Mouse (Mus musculus) liver, embryonic 14.5 days (tissue): ENCODE measurements at regions not wholly inside any gene's neighbourhood (a gene's known extent, or its start where the extent isn't known, plus 50 kb on each side); places are given as distances from the start of the nearest gene placed in this dataset.

Experiments
- ATAC-seq: fragments of 200-750 bp; cut with Nextera tagmentation; 2 replicates; pipeline ENCODE4 v1.8.0; 2017; ENCODE audit warnings: moderate number of reproducible peaks, mild to moderate bottlenecking, moderate library complexity; ENCODE audit not compliant: insufficient read depth
- DNase-seq, 3 experiments: peaks; one replicate each; pipeline ENCODE4 v3.0.0-alpha.2; 2012 to 2013; ENCODE audit warnings: low read depth in 3 of 3, low spot score in 3 of 3
- H3K27ac ChIP-seq: fragments of 300-500 bp; sonication (generic); 2 replicates; pipeline ENCODE4 v1.5.1; 2014; ENCODE audit warnings: moderate library complexity, mild to moderate bottlenecking, control low read depth, inconsistent platforms
- H3K27me3 ChIP-seq: fragments of 300-500 bp; sonication (generic); 2 replicates; pipeline ENCODE4 v1.6.1; 2014; ENCODE audit warnings: mild to moderate bottlenecking, low read length, moderate library complexity; ENCODE audit not compliant: control insufficient read depth, insufficient read depth
- H3K36me3 ChIP-seq: fragments of 300-500 bp; sonication (generic); replicated peaks from 2 replicates; pipeline ENCODE4 v1.6.1; 2014; ENCODE audit warnings: low read depth; ENCODE audit not compliant: control insufficient read depth, insufficient read depth
- H3K4me1 ChIP-seq, 2 experiments: fragments of 200-500 bp in 1 of 2; fragments of 300-500 bp in 1 of 2; sonication (generic) in 1 of 2; replicated peaks; 2 replicates each; pipeline ENCODE4 v1.6.1; 2012 to 2014; ENCODE audit warnings: antibody characterized with exemption in 1 of 2, inconsistent platforms in 1 of 2, low read length in 1 of 2; ENCODE audit not compliant: control insufficient read depth in 2 of 2, insufficient read depth in 2 of 2
- H3K4me2 ChIP-seq: fragments of 300-500 bp; sonication (generic); 2 replicates; pipeline ENCODE4 v1.6.1; 2014; ENCODE audit warnings: low read depth, mild to moderate bottlenecking, control low read depth, moderate library complexity
- H3K4me3 ChIP-seq, 2 experiments: fragments of 200-500 bp in 1 of 2; fragments of 300-500 bp in 1 of 2; sonication (generic) in 1 of 2; 2 replicates each; pipeline ENCODE4 v1.5.1; 2012 to 2014; ENCODE audit warnings: low read depth in 2 of 2, low read length in 2 of 2, mild to moderate bottlenecking in 2 of 2, control low read depth in 1 of 2, inconsistent platforms in 1 of 2, moderate library complexity in 1 of 2; ENCODE audit not compliant: insufficient read depth in 1 of 2
- H3K9ac ChIP-seq: fragments of 300-500 bp; sonication (generic); replicated peaks from 2 replicates; pipeline ENCODE4 v1.6.1; 2014; ENCODE audit warnings: mild to moderate bottlenecking, control low read depth, moderate library complexity
- H3K9me3 ChIP-seq: fragments of 300-500 bp; sonication (generic); 2 replicates; pipeline ENCODE4 v1.6.1; 2016; ENCODE audit warnings: low read length, mixed read lengths; ENCODE audit not compliant: control insufficient read depth
- CTCF ChIP-seq: IDR thresholded peaks from 2 replicates; pipeline ENCODE4 v1.5.1; 2016; ENCODE audit warnings: antibody characterized with exemption, low read depth, control low read depth
- EP300 ChIP-seq: IDR thresholded peaks from 2 replicates; pipeline ENCODE4 v1.6.1; 2016; ENCODE audit warnings: antibody characterized with exemption, low read depth
- WGBS: fragments of 180-500 bp; shearing (Covaris S2); extraction: QIAGEN DNeasy Blood & Tissue Kit; methylation state at CpG from one replicate; pipeline ENCODE4 v1.1.7; 2014; ENCODE audit not compliant: insufficient replicate concordance; 5-methylcytosine and 5-hydroxymethylcytosine counted together

DNA sequence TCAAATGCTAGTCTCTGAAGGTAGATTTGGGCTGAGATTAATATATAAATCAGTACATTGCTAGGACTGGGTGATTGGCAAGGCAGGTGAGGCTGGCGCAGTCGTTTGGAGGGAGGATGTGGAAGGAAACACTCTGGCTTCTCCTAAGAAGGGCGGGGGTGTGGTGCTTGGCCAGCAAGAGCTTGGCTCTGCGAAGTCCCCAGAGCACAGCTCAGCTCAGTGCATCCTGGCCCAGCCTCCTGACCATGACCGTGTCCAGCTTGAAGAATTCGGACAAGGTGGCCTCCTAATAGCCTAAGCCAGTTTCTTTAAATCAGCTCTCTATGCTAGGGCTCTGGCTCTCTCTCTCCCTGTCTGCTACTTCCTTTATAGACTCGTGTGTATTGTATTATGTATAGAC is 115.4 kb downstream of the Matn1 start:
- Histone ChIP-seq H3K4me2 (no peak overlapping the region), H3K4me1 (no peaks in the 10 kb centered on the region), H3K36me3 (no peaks in the 10 kb centered on the region), H3K27me3 (no peaks in the 10 kb centered on the region), H3K4me3 (no peak overlapping the region), H3K27ac (no peak overlapping the region), H3K9me3 (no peaks in the 10 kb centered on the region), H3K9ac (no peak overlapping the region)
- ATAC-seq (no peak), DNase-seq (no peak)
- WGBS, result 48% methylated on average over 7 of the region's 7 CpGs
- no peak for TF ChIP-seq CTCF
- TF ChIP-seq EP300, result no peak

DNA sequence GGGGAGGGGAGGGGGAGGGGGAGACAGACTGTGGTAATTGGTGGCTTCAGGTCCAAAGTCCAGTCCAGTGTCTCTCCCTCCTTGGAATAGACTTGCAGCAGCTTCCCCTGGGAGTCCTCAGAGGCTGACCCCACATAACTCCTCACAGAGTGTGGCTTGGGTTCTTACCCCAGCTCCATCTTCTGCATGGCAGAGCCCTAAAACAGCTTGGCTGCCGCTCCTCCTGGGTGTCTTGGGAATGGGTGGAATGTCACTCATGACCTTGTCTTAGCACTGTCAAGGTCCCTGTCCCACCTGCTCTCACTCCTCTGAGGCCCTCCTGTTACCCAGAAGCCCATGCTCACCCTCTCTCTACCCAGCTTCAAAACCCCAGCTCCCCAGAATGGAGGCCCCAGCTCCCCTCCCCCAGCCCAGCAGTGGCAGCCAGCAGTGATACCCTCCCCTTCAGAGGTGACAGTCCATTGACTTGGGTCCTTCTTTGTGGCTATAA is 116.1 kb downstream of the Matn1 start:
- H3K9me3 ChIP-seq, result no peaks in the 10 kb centered on the region
- H3K9ac ChIP-seq, result no peak overlapping the region
- no peak for TF ChIP-seq CTCF
- no peak for TF ChIP-seq EP300
- H3K27me3 ChIP-seq, result no peaks in the 10 kb centered on the region
- no peak overlapping the region for H3K27ac ChIP-seq
- no peak overlapping the region for H3K4me3 ChIP-seq
- DNase-seq (no peak), ATAC-seq (no peak)
- H3K4me2 ChIP-seq, result no peak overlapping the region
- WGBS, result 33% methylated on average over 1 of the region's 1 CpGs
- no peaks in the 10 kb centered on the region for H3K4me1 ChIP-seq
- no peaks in the 10 kb centered on the region for H3K36me3 ChIP-seq

DNA sequence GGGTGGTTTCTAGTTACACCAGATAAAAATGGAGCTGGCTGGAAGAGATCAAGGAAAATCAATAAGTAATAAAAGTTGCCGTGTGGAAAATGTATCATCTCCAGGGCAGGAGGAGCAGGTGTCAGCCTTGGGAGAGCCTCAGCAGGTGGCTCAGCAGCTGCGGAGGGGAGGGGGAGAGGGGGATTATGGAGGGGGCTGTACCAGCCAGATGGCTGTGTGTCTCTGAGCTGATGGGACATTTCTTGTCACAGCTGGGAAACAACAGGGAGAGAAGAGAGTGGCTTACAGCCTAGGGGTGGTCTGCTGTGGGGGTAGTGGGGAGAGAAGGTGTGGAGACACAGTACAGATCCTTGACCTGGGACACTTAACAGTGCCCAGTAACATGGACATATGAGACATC is 116.5 kb downstream of the Matn1 start:
- Histone ChIP-seq H3K9me3 (no peaks in the 10 kb centered on the region), H3K27ac (no peak overlapping the region), H3K36me3 (no peaks in the 10 kb centered on the region), H3K27me3 (no peaks in the 10 kb centered on the region), H3K4me2 (no peak overlapping the region), H3K4me1 (no peaks in the 10 kb centered on the region), H3K9ac (no peak overlapping the region), H3K4me3 (no peak overlapping the region)
- ATAC-seq (no peak), DNase-seq (no peak)
- 19% methylated on average over 2 of the region's 2 CpGs for WGBS
- TF ChIP-seq EP300, result no peak
- TF ChIP-seq CTCF, result no peak

DNA sequence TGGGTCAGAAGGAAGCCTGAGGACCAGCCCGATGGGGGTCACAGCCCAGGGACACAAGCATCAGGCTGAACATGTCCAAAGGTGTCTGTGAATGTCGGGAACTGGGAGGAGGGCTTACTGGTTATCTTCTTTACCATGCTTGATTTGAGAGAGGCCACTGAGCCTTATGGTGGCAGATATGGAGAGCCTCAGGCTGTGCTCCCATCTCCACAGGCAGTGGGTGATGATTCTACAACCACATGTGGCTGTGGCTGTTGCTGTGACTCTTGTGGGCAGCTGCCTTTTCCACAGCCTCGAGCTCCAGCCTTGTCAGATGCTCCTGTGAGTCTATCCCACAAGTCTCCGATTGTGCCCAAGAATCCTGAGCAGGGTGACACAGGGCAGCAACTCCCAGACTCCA is 118.4 kb downstream of the Matn1 start:
- WGBS, result 47% methylated on average over 4 of the region's 4 CpGs
- no peak overlapping the region for H3K27ac ChIP-seq
- H3K4me1 ChIP-seq, result no peaks in the 10 kb centered on the region
- ATAC-seq (no peak), DNase-seq (no peak)
- no peaks in the 10 kb centered on the region for H3K9me3 ChIP-seq
- no peak overlapping the region for H3K4me3 ChIP-seq
- no peak overlapping the region for H3K9ac ChIP-seq
- TF ChIP-seq CTCF, result no peak
- TF ChIP-seq EP300, result no peak
- no peaks in the 10 kb centered on the region for H3K27me3 ChIP-seq
- H3K4me2 ChIP-seq, result no peak overlapping the region
- no peaks in the 10 kb centered on the region for H3K36me3 ChIP-seq

DNA sequence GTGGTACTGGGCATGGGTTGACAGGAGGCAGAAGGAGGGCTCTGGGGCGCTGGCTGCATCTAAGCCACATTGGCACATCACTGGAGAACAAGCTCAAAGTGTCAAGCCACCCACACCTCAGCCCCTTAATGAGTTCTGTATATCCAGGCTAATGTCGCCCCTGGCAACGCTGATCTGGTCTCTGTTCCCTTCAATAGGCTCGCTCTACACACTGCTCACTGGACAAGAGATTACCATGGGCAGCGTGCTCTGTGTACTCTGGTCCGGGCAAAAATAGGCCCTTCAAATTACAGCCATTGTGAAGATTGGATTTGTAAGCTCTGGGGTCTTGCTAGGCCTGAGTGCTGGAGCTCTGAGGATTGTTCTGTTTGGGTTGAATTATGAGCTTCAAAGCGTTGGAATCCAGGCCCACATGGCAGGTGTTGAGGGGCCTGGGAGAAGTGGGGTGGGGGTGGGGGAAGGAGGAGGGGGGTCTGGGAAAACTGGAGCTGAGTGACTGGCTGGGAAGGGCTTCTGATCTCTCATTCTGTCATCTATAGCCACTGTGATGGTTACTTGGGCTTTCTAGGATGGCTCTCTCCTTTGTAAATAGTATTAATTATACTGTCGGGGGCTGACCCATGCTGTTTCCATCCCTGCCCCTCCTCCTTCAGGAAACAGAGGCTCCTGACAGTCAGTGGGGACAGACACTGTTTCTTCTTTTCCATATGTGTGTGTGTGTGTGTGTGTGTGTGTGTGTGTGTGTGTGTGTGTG is 122.2 kb downstream of the Matn1 start:
- Histone ChIP-seq H3K9ac (no peak overlapping the region), H3K27ac (no peak overlapping the region), H3K36me3 (no peaks in the 10 kb centered on the region), H3K4me3 (no peak overlapping the region), H3K27me3 (no peaks in the 10 kb centered on the region), H3K9me3 (no peaks in the 10 kb centered on the region), H3K4me2 (no peak overlapping the region), H3K4me1 (no peaks in the 10 kb centered on the region)
- 63% methylated on average over 8 of the region's 8 CpGs for WGBS
- TF ChIP-seq CTCF (no peak), EP300 (no peak)
- ATAC-seq, result no peak
- DNase-seq, result no peak
